Mouse (Mus musculus) MEL (cell line): Measurements from ENCODE around the gene Gm8947. TPM values are rescaled to one million over a fixed set of nuclear protein-coding genes. Genes with fewer than 3 reads are reported as not detected.

Experiments used
- DNase-seq: peaks from one replicate; pipeline ENCODE4 v3.0.0; 2011; ENCODE audit warnings: low read depth, low spot score
- H3K27ac ChIP-seq: 2 replicates; pipeline ENCODE4 v1.5.1; 2012; ENCODE audit warnings: low read depth, mild to moderate bottlenecking, control low read depth, low read length, moderate library complexity; ENCODE audit not compliant: control insufficient read depth
- H3K27me3 ChIP-seq, 2 experiments: fragments of 150-350 bp in 1 of 2; sonication (generic) in 1 of 2; 2 replicates each; pipeline ENCODE4 v1.6.1; 2012; ENCODE audit warnings: low read length in 2 of 2, mild to moderate bottlenecking in 2 of 2, improper control_type of control experiment in 1 of 2, moderate library complexity in 1 of 2; ENCODE audit not compliant: insufficient read depth in 2 of 2, control insufficient read depth in 1 of 2
- H3K36me3 ChIP-seq, 2 experiments: 2 replicates each; pipeline ENCODE4 v1.6.1; 2012 to 2014; ENCODE audit warnings: low read length in 2 of 2, improper control_type of control experiment in 1 of 2, inconsistent platforms in 1 of 2, mild to moderate bottlenecking in 1 of 2; ENCODE audit not compliant: insufficient read depth in 2 of 2, control insufficient read depth in 1 of 2
- H3K4me1 ChIP-seq, 2 experiments: fragments of 150-350 bp in 1 of 2; sonication (generic) in 1 of 2; 2 replicates each; pipeline ENCODE4 v1.6.1; 2012; ENCODE audit warnings: low read length in 2 of 2, improper control_type of control experiment in 1 of 2, mild to moderate bottlenecking in 1 of 2; ENCODE audit not compliant: insufficient read depth in 2 of 2, control insufficient read depth in 1 of 2
- H3K4me3 ChIP-seq, 2 experiments: fragments of 150-350 bp in 1 of 2; sonication (generic) in 1 of 2; 2 replicates each; pipeline ENCODE4 v1.5.1; 2012; ENCODE audit warnings: low read depth in 2 of 2, low read length in 2 of 2, mild to moderate bottlenecking in 2 of 2, moderate library complexity in 2 of 2, control low read depth in 1 of 2, improper control_type of control experiment in 1 of 2; ENCODE audit not compliant: control insufficient read depth in 1 of 2, insufficient read depth in 1 of 2
- H3K79me2 ChIP-seq: 2 replicates; pipeline ENCODE4 v1.6.1; 2012; ENCODE audit warnings: mild to moderate bottlenecking, low read length, moderate library complexity; ENCODE audit not compliant: control insufficient read depth, poor library complexity, insufficient read depth
- H3K9ac ChIP-seq: 2 replicates; pipeline ENCODE4 v1.6.1; 2012; ENCODE audit warnings: low read depth, mild to moderate bottlenecking, control low read depth, low read length, moderate library complexity; ENCODE audit not compliant: control insufficient read depth, poor library complexity, severe bottlenecking
- H3K9me3 ChIP-seq: fragments of 150-350 bp; sonication (generic); replicated peaks from 2 replicates; pipeline ENCODE4 v1.6.1; 2012; ENCODE audit warnings: mild to moderate bottlenecking, low read length, improper control_type of control experiment, moderate library complexity; ENCODE audit not compliant: insufficient read depth
- ELF1 ChIP-seq: IDR thresholded peaks from 2 replicates; pipeline ENCODE4 v1.6.1; 2014; ENCODE audit warnings: low read depth, mild to moderate bottlenecking, inconsistent platforms, low read length, improper control_type of control experiment, moderate library complexity
- GABPA ChIP-seq: IDR thresholded peaks from 2 replicates; pipeline ENCODE4 v1.6.1; 2012; ENCODE audit warnings: low read depth, mild to moderate bottlenecking, inconsistent platforms, low read length, improper control_type of control experiment, moderate library complexity
- JUND ChIP-seq: IDR thresholded peaks from 2 replicates; pipeline ENCODE4 v1.6.1; 2011; ENCODE audit warnings: low read depth, mild to moderate bottlenecking, improper control_type of control experiment, low read length
- KAT2A ChIP-seq: conservative IDR thresholded peaks from 2 replicates; pipeline ENCODE4 v1.6.1; 2012; ENCODE audit warnings: low read depth, low read length, improper control_type of control experiment, inconsistent platforms
- NRF1 ChIP-seq: IDR thresholded peaks from 2 replicates; pipeline ENCODE4 v1.6.1; 2014; ENCODE audit warnings: low read depth, mild to moderate bottlenecking, inconsistent platforms, low read length, improper control_type of control experiment, moderate library complexity; ENCODE audit not compliant: poor library complexity, insufficient read depth, severe bottlenecking
- POLR2AphosphoS2 ChIP-seq: IDR thresholded peaks from 2 replicates; pipeline ENCODE4 v1.6.1; 2011; ENCODE audit warnings: low read length, improper control_type of control experiment
- RAD21 ChIP-seq: IDR thresholded peaks from 2 replicates; pipeline ENCODE4 v1.6.1; 2011; ENCODE audit warnings: mild to moderate bottlenecking, low read depth, low read length, improper control_type of control experiment
- TAL1 ChIP-seq: IDR thresholded peaks from 2 replicates; pipeline ENCODE4 v1.6.1; 2012; ENCODE audit warnings: mild to moderate bottlenecking, inconsistent platforms, low read length, moderate library complexity, mixed read lengths
- TBP ChIP-seq: IDR thresholded peaks from 2 replicates; pipeline ENCODE4 v1.8.0; 2011; ENCODE audit warnings: low read depth, low read length, improper control_type of control experiment
- UBTF ChIP-seq: IDR thresholded peaks from 2 replicates; pipeline ENCODE4 v1.6.1; 2012; ENCODE audit warnings: low read depth, mild to moderate bottlenecking, inconsistent platforms, low read length, improper control_type of control experiment, moderate library complexity, borderline replicate concordance; ENCODE audit not compliant: insufficient read depth
- USF1 ChIP-seq: IDR thresholded peaks from 2 replicates; pipeline ENCODE4 v1.6.1; 2014; ENCODE audit warnings: low read depth, mild to moderate bottlenecking, inconsistent platforms, low read length, improper control_type of control experiment, moderate library complexity
- USF2 ChIP-seq, 2 experiments: IDR thresholded peaks; 2 replicates each; pipeline ENCODE4 v1.6.1; 2011 to 2012; ENCODE audit warnings: improper control_type of control experiment in 2 of 2, low read length in 2 of 2, borderline replicate concordance in 1 of 2, inconsistent platforms in 1 of 2, low read depth in 1 of 2, mild to moderate bottlenecking in 1 of 2; ENCODE audit not compliant: insufficient read depth in 1 of 2
- ZKSCAN1 ChIP-seq: IDR thresholded peaks from 2 replicates; pipeline ENCODE4 v1.6.1; 2012; ENCODE audit warnings: low read depth, mild to moderate bottlenecking, inconsistent platforms, low read length, improper control_type of control experiment, moderate library complexity
- polyA plus RNA-seq, 2 experiments: library from polyadenylated mRNA; stranded (reverse) in 1 of 2; unstranded in 1 of 2; fragments of >175 nt in 1 of 2; fragments of >200 nt in 1 of 2; gene quantifications; 2 replicates each; pipeline versions ENCODE4 v1.2.1 to v1.2.4; 2012; ENCODE audit warnings: low replicate concordance in 2 of 2, low read depth in 1 of 2; ENCODE audit not compliant: insufficient read length in 2 of 2, insufficient read depth in 1 of 2, missing spikeins in 1 of 2
- total RNA-seq: library from RNA; depleted of rRNA; stranded (reverse); fragments of 300-350 nt; gene quantifications from 2 replicates; pipeline ENCODE4 v1.2.3, GENCODE M21; 2012

Gm8947 gene
- total and polyA plus RNA-seq, 3 experiments: 0.08 TPM; not detected in 2

GRCm38 (mm10) chr1:151233756-151234155 lies 41.6 kb downstream of the Gm8947 start:
- peaks cover 0 to 4% of the 10 kb centered on the region in 2 experiments; a peak in 2 of 4 replicates for H3K4me1 ChIP-seq
- TF ChIP-seq RAD21: no peak
- TF ChIP-seq GABPA: no peak
- no peak for TF ChIP-seq USF2 (IDR thresholded peaks at IDR 0.05; ENCODE audit: borderline replicate concordance in 1 of 2, insufficient read depth in 1 of 2, low read depth in 1 of 2, low read length in 2 of 2)
- TF ChIP-seq POLR2AphosphoS2: no peak
- no peak for TF ChIP-seq UBTF
- no peak for TF ChIP-seq KAT2A
- TF ChIP-seq NRF1: no peak
- TF ChIP-seq TAL1: no peak
- DNase-seq: no peak
- H3K27ac ChIP-seq: no peak overlapping the region
- H3K27me3 ChIP-seq: no peaks in the 10 kb centered on the region; a peak in 1 of 4 replicates
- H3K4me3 ChIP-seq: no peak overlapping the region
- no peaks in the 10 kb centered on the region for H3K9me3 ChIP-seq
- H3K79me2 ChIP-seq: no peaks in the 10 kb centered on the region
- H3K36me3 ChIP-seq: peaks cover 0 to 1% of the 10 kb centered on the region in 2 experiments; a peak in 1 of 4 replicates
- H3K9ac ChIP-seq: no peak overlapping the region

GRCm38 (mm10) chr1:151235574-151235973 lies 43.4 kb downstream of the Gm8947 start:
- no peaks in the 10 kb centered on the region for H3K79me2 ChIP-seq
- H3K27ac ChIP-seq: no peak overlapping the region
- peaks cover 0 to 5% of the 10 kb centered on the region in 2 experiments; a peak in 2 of 4 replicates for H3K4me1 ChIP-seq
- TF ChIP-seq KAT2A (no peak), USF2 (IDR thresholded peaks at IDR 0.05; ENCODE audit: borderline replicate concordance in 1 of 2, insufficient read depth in 1 of 2, low read depth in 1 of 2, low read length in 2 of 2) (no peak), RAD21 (no peak), ELF1 (no peak), USF1 (no peak), TBP (no peak)
- H3K9ac ChIP-seq: no peak overlapping the region
- no peaks in the 10 kb centered on the region; a peak in 1 of 4 replicates for H3K27me3 ChIP-seq
- H3K4me3 ChIP-seq: no peak overlapping the region
- no peak for DNase-seq
- peaks cover 0 to 3% of the 10 kb centered on the region in 2 experiments; a peak in 1 of 4 replicates for H3K36me3 ChIP-seq
- H3K9me3 ChIP-seq: no peaks in the 10 kb centered on the region

GRCm38 (mm10) chr1:151236141-151236930 lies 44.2 kb downstream of the Gm8947 start:
- no peak for DNase-seq
- H3K9ac ChIP-seq: no peak overlapping the region
- no peaks in the 10 kb centered on the region for H3K9me3 ChIP-seq
- H3K4me1 ChIP-seq: peaks cover 0 to 5% of the 10 kb centered on the region in 2 experiments; a peak in 2 of 4 replicates
- H3K4me3 ChIP-seq: no peak overlapping the region
- H3K36me3 ChIP-seq: peaks cover 0 to 3% of the 10 kb centered on the region in 2 experiments; a peak in 1 of 4 replicates
- H3K79me2 ChIP-seq: no peaks in the 10 kb centered on the region
- H3K27ac ChIP-seq: no peak overlapping the region
- H3K27me3 ChIP-seq: no peaks in the 10 kb centered on the region; a peak in 1 of 4 replicates
- TF ChIP-seq ZKSCAN1 (no peak), JUND (no peak)
